Mouse (Mus musculus): Measurements from ENCODE around the gene Scd1. TPM values are rescaled to one million over a fixed set of nuclear protein-coding genes. Genes with fewer than 3 reads are reported as not detected.

The Scd1 gene
- total RNA-seq (2021), result 100 to 1,000 TPM; 139 to 156 TPM

GRCm38 (mm10) chr19:44407341-44408222 is at the start of gene Scd1:
TSS of gene Scd1 (minus strand) at chr19:44407879.
- peak; percentile 38 to 47 for DNase-seq (ENCODE audit: extremely low spot score in 1 of 2, low spot score in 1 of 2)

GRCm38 (mm10) chr19:44455356-44455755 is 47.7 kb upstream of the Scd1 start:
- no peak for DNase-seq (ENCODE audit: extremely low spot score in 1 of 2, low spot score in 1 of 2)

GRCm38 (mm10) chr19:44454862-44455261 is 47.2 kb upstream of the Scd1 start:
- no peak for DNase-seq (ENCODE audit: extremely low spot score in 1 of 2, low spot score in 1 of 2)

GRCm38 (mm10) chr19:44447927-44448326 is 40.2 kb upstream of the Scd1 start:
- DNase-seq (ENCODE audit: extremely low spot score in 1 of 2, low spot score in 1 of 2), result no peak

- no peak for DNase-seq (ENCODE audit: extremely low spot score in 1 of 2, low spot score in 1 of 2)
Observed at GRCm38 (mm10) chr19:44445755-44446154, 38.1 kb upstream of the Scd1 start.

- no peak for DNase-seq (ENCODE audit: extremely low spot score in 1 of 2, low spot score in 1 of 2)
Observed at GRCm38 (mm10) chr19:44439302-44439701, 31.6 kb upstream of the Scd1 start.

GRCm38 (mm10) chr19:44437975-44438374 is 30.3 kb upstream of the Scd1 start:
- DNase-seq (ENCODE audit: extremely low spot score in 1 of 2, low spot score in 1 of 2), result no peak

- DNase-seq (ENCODE audit: extremely low spot score in 1 of 2, low spot score in 1 of 2), result no peak
Observed at GRCm38 (mm10) chr19:44432084-44432483, 24.4 kb upstream of the Scd1 start.

- no peak for DNase-seq (ENCODE audit: extremely low spot score in 1 of 2, low spot score in 1 of 2)
Observed at GRCm38 (mm10) chr19:44427721-44428120, 20.0 kb upstream of the Scd1 start.

- no peak for DNase-seq (ENCODE audit: extremely low spot score in 1 of 2, low spot score in 1 of 2)
Observed at GRCm38 (mm10) chr19:44422051-44422631, 14.5 kb upstream of the Scd1 start.

GRCm38 (mm10) chr19:44419530-44419929 is 11.9 kb upstream of the Scd1 start:
- no peak for DNase-seq (ENCODE audit: extremely low spot score in 1 of 2, low spot score in 1 of 2)

- DNase-seq (ENCODE audit: extremely low spot score in 1 of 2, low spot score in 1 of 2), result peak; percentile 66 to 87
Observed at GRCm38 (mm10) chr19:44418945-44419344, 11.3 kb upstream of the Scd1 start.

GRCm38 (mm10) chr19:44418544-44418943 is 10.9 kb upstream of the Scd1 start:
- no peak for DNase-seq (ENCODE audit: extremely low spot score in 1 of 2, low spot score in 1 of 2)

GRCm38 (mm10) chr19:44418061-44418460 is 10.4 kb upstream of the Scd1 start:
- no peak for DNase-seq (ENCODE audit: extremely low spot score in 1 of 2, low spot score in 1 of 2)

GRCm38 (mm10) chr19:44417448-44417847 is 9.8 kb upstream of the Scd1 start:
- no peak for DNase-seq (ENCODE audit: extremely low spot score in 1 of 2, low spot score in 1 of 2)

- DNase-seq (ENCODE audit: extremely low spot score in 1 of 2, low spot score in 1 of 2), result no peak
Observed at GRCm38 (mm10) chr19:44416240-44416639, 8.6 kb upstream of the Scd1 start.

GRCm38 (mm10) chr19:44415464-44415863 is 7.8 kb upstream of the Scd1 start:
- DNase-seq (ENCODE audit: extremely low spot score in 1 of 2, low spot score in 1 of 2), result no peak

GRCm38 (mm10) chr19:44410269-44410992 is 2.8 kb upstream of the Scd1 start:
- no peak for DNase-seq (ENCODE audit: extremely low spot score in 1 of 2, low spot score in 1 of 2)

GRCm38 (mm10) chr19:44408595-44408994 is 916 bp upstream of the Scd1 start:
- DNase-seq (ENCODE audit: extremely low spot score in 1 of 2, low spot score in 1 of 2), result no peak

- no peak for DNase-seq (ENCODE audit: extremely low spot score in 1 of 2, low spot score in 1 of 2)
Observed at GRCm38 (mm10) chr19:44408223-44408545, 505 bp upstream of the Scd1 start.

GRCm38 (mm10) chr19:44403546-44403945 is 4.1 kb downstream of the Scd1 start:
- no peak for DNase-seq (ENCODE audit: extremely low spot score in 1 of 2, low spot score in 1 of 2)

Data from layer of hippocampus, postnatal 25 days (tissue).